Mouse (Mus musculus): ENCODE results near the gene Hoxb4.

Hoxb4 gene

GRCm38 (mm10) chr11:96284774-96285734, 33.0 kb upstream of the Hoxb4 start:
- no peak for DNase-seq (ENCODE audit: extremely low read depth, low read depth, low spot score)

GRCm38 (mm10) chr11:96285771-96286738, 32.0 kb upstream of the Hoxb4 start, which contains the start of gene Hoxb7:
Gene Hoxb7, plus strand, starts transcription at chr11:96286623.
- no peak for DNase-seq (ENCODE audit: extremely low read depth, low read depth, low spot score)

GRCm38 (mm10) chr11:96286739-96287385, 31.2 kb upstream of the Hoxb4 start:
- DNase-seq (ENCODE audit: extremely low read depth, low read depth, low spot score), result no peak

- DNase-seq (ENCODE audit: extremely low read depth, low read depth, low spot score), result no peak
Measured at GRCm38 (mm10) chr11:96287411-96287810, 30.7 kb upstream of the Hoxb4 start.

DNA sequence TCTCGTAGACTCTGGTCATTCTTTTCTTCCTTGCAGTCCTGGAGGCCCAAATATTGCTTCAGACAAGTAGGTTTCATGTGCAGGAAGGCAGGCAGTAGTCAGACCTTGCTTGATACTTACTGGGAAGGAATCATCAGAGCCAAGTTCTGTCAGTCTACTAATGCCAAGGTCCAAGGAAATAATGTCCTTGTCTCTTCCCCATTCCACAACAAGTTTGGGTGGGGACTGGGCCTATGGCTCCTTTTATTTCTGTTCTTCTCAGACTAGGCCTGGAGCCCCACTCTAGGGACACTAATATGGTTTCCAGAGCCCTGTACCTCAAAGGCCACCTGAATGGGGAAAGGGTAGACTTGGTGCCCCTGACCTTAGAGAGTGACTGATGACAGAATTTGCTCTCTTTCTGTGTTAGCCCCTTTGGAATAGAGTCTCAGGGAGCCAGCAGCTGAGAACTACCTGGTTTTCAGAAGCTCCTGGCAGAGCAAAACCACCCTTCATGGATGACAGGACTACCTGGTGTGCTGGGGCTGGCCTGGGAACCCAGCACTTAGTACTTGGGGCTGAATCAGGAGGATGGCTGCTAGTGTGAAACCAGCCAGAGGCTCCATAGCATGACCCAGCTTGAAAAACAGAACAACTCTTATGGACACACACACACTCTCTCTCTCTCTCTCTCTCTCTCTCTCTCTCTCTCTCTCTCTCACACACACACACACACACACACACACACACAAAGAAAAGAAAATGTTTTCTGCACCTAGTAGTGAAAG, 29.4 kb upstream of the Hoxb4 start:
- no peak for DNase-seq (ENCODE audit: extremely low read depth, low read depth, low spot score)

DNA sequence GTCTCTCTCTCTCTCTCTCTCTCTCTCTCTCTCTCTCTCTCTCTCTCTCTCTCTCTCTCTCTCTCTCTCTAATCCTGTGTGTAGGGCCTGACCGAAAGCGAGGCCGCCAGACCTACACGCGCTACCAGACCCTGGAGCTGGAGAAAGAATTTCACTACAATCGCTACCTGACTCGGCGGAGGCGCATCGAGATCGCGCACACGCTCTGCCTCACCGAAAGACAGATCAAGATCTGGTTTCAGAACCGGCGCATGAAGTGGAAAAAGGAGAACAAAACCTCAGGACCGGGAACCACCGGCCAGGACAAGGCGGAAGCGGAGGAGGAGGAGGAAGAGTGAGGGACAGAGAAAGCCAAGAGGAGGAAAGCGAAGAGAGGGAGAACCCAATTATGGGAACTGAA, 28.8 kb upstream of the Hoxb4 start:
- no peak for DNase-seq (ENCODE audit: extremely low read depth, low read depth, low spot score)

GRCm38 (mm10) chr11:96289837-96290236, 28.2 kb upstream of the Hoxb4 start:
- no peak for DNase-seq (ENCODE audit: extremely low read depth, low read depth, low spot score)

DNA sequence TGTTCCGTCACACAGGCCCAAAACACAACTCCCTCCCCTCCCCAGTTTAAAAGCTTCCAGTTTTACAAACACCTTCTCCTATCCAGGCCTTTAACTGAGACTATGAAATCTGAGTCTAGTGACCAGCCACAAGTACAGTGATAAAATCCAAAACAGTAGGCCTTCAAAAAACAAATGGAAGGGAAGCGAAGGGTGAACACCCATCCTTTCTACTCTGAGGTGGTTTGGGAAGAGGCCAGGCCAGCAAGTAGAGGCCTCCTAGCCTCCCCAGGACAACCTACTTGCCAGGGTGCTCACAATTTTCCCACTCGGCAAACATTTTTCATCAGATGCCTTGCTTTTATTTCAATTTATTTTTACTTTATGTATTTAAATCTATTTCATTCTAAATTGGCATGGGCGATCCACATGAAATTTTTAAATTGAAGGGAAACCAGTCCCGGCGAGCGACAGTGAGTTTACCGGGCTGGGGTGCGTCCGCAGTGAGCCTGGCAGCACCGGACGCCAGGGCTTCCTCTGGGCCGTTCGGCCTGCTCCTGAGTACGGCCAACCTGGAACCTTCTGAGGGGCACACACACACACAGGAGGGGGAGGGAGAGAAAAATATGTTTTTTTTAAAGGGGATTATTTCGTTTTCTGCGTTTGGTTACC, 27.2 kb upstream of the Hoxb4 start:
- DNase-seq (ENCODE audit: extremely low read depth, low read depth, low spot score), result no peak

- DNase-seq (ENCODE audit: extremely low read depth, low read depth, low spot score), result no peak
Measured at GRCm38 (mm10) chr11:96291681-96292564, 26.1 kb upstream of the Hoxb4 start, which contains the start of gene Hoxb6. Gene Hoxb6, plus strand, starts transcription at chr11:96292476.

DNA sequence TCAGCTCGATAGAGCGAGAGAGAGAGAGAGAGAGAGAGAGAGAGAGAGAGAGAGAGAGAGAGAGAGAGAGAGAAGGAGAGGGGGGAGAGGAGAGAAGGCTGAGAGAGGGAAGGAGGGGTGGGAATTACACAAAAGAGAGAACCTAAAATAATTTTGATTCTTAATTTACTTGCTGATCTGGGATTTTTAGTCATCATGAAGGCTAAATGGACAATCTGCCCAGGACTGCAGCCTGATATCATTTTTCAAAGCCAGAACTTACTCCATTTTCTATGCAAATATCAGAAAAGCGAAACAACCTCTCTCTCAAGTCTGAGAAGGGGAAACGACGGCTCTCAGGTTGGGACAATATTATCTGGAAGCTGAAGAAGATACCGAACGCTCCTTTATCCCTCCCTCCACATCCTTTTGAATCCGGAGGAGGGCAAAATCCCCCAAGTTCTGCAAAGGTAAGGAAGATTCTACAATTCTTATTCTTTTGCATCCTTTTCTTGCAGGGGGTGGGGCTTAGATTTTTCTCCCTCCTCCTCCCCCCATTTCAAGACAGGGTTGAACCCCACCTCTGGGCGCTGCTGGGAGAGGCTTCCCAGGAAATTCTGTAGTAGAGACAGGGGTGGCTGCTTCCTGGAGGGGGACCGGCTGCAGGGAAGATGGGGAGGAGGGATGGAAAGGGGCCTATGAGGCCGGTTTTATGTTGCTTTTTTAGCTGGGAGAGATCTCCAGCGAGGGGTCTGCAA, 25.3 kb upstream of the Hoxb4 start:
- no peak for DNase-seq (ENCODE audit: extremely low read depth, low read depth, low spot score)

GRCm38 (mm10) chr11:96293302-96293921, 24.7 kb upstream of the Hoxb4 start:
- DNase-seq (ENCODE audit: extremely low read depth, low read depth, low spot score), result no peak

- DNase-seq (ENCODE audit: extremely low read depth, low read depth, low spot score), result no peak
Measured at GRCm38 (mm10) chr11:96294245-96295091, 23.6 kb upstream of the Hoxb4 start.

DNA sequence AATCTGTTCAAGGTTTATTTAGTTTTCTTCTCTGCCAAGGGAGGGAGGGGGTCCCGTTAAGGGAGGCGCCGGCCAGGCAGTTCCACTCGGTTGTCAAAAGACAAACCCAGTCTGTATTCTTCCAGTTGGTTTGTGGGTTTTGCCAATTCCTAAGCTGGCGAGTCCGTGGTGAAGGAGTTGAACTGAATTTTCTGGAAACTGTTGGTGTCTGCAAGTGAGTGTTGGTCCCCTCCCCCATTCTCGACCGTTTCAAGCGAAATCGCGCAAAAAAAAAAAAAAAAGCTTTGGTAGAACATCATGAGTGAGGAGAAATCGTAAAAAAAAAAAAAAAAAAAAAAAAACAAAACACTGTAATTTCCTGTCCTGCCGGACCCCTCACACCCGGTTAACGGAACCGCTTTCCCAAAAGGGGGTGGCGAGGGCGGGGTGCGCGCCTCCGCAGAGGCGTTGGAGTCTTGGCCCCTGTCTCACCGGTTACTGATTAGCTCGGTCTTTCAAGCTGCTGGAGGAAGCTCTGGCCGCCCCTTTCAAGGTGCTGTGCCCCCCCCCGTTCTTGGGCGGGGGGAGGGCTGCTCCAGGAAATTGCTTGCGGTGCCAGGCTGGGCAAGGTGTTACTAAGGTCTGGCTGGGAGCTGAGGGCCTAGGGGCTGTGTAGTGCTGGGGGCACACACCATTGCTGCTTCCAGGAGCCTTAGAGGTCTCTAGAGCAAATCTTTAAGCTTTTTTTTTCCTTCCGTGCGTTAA, 22.8 kb upstream of the Hoxb4 start:
- DNase-seq (ENCODE audit: extremely low read depth, low read depth, low spot score), result no peak

DNA sequence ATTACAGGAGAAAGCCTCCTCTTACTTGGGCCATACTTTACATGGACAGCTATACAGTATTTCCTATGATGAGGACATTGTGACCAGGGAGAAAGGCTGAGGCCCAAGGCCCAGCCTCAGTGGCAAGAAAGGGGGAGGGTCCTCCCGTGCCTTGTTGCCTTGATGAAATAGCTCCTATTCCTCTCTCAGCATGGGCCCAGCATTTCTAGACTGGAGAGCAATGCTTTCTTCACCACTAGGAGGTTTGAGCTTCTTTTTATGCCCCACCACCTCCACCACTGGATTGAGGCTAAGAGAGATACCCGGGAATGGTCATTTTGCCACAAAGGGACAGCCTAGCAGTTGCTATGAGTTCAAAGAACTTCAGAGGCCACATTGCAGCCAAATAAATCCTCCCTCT, 21.1 kb upstream of the Hoxb4 start:
- DNase-seq (ENCODE audit: extremely low read depth, low read depth, low spot score), result no peak

DNA sequence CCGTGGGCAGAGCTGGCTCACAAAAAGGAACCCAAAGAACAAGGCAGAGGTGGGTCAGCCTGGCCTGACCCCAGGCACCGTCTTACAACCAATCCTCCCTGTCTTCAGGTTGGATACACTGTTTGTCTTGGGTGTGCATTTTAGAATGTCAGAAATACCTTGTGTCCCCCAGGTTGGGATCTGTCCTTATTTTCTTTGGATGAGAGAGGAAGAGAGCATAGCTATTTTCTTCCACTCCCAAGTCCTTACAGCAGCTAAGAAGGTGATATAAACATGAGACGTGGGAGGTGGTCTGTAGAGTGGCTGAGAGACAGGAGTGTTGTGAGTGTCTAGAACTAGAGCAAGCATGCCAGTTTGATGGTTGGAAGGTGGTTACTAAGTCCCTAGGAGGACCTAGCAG, 20.6 kb upstream of the Hoxb4 start:
- DNase-seq (ENCODE audit: extremely low read depth, low read depth, low spot score), result no peak
